Mouse (Mus musculus) hindbrain, embryonic 15.5 days (tissue): Measurements from ENCODE around the gene Mrpl46. TPM values are rescaled to one million over a fixed set of nuclear protein-coding genes. Genes with fewer than 3 reads are reported as not detected.

ENCODE experiments used
- ATAC-seq: fragments of 200-750 bp; cut with Nextera tagmentation; 2 replicates; pipeline ENCODE4 v1.8.0; 2017; ENCODE audit warnings: low read depth, moderate number of reproducible peaks, moderate TSS enrichment; ENCODE audit not compliant: low FRiP score
- H3K27ac ChIP-seq: fragments of 300-500 bp; sonication (generic); replicated peaks from 2 replicates; pipeline ENCODE4 v1.5.1; 2015; ENCODE audit warnings: mild to moderate bottlenecking, inconsistent platforms
- H3K27me3 ChIP-seq: fragments of 300-500 bp; sonication (generic); 2 replicates; pipeline ENCODE4 v1.6.1; 2015; ENCODE audit warnings: control low read depth, inconsistent platforms
- H3K36me3 ChIP-seq: fragments of 300-500 bp; sonication (generic); 2 replicates; pipeline ENCODE4 v1.6.1; 2015; ENCODE audit warnings: control low read depth, inconsistent platforms
- H3K4me1 ChIP-seq: fragments of 300-500 bp; sonication (generic); replicated peaks from 2 replicates; pipeline ENCODE4 v1.6.1; 2015; ENCODE audit warnings: control low read depth, inconsistent platforms
- H3K4me2 ChIP-seq: fragments of 300-500 bp; sonication (generic); 2 replicates; pipeline ENCODE4 v1.6.1; 2015; ENCODE audit warnings: moderate library complexity, mild to moderate bottlenecking, inconsistent platforms
- H3K4me3 ChIP-seq: fragments of 300-500 bp; sonication (generic); 2 replicates; pipeline ENCODE4 v1.5.1; 2015; ENCODE audit warnings: mild to moderate bottlenecking, inconsistent platforms
- H3K9ac ChIP-seq: fragments of 300-500 bp; sonication (generic); 2 replicates; pipeline ENCODE4 v1.6.1; 2015; ENCODE audit warnings: inconsistent platforms
- H3K9me3 ChIP-seq: fragments of 300-500 bp; sonication (generic); 2 replicates; pipeline ENCODE4 v1.6.1; 2016; ENCODE audit warnings: control low read depth, inconsistent platforms
- WGBS: fragments of 180-500 bp; shearing (Covaris S2); methylation state at CpG from one replicate; pipeline ENCODE4 v1.1.7; 2015; 5-methylcytosine and 5-hydroxymethylcytosine counted together
- polyA plus RNA-seq: library from polyadenylated mRNA; unstranded; fragments of >200 nt; fragmentation: Nextera tagmentation; extraction: Ambion mirVana; gene quantifications from 2 replicates; pipeline ENCODE4 v1.2.1, GENCODE M21; 2015

The Mrpl46 gene
- polyA plus RNA-seq, 1 experiment from 2014 or later: 53.8 TPM

DNA sequence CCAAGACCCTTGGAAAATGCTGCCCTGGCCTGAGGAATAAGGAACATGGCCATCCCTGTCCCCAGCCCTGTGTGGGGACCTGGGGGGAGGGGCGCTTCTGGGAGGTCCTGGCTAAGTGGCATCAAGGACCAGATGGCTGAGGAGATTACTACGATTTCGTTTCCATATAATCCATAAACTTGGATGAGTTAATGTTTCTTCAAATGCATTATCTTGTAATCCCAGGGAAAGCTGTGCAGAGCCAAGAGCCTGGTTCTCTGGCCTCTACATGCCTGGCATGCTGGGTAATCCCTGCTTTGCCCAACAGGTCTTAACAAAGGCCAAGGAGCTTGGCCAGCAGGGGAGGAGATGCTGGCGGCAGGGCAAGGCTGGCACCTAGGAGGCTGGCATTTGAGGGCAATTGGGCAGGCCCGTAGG, 18.1 kb downstream of the Mrpl46 start:
- Histone ChIP-seq H3K9me3 (no peaks in the 10 kb centered on the region), H3K36me3 (no peaks in the 10 kb centered on the region), H3K4me1 (peaks cover 9% of the 10 kb centered on the region; the same call in 1 of the 2 replicates), H3K9ac (no peak overlapping the region), H3K4me2 (no peak overlapping the region), H3K27ac (no peak overlapping the region), H3K4me3 (no peak overlapping the region), H3K27me3 (peaks cover 3% of the 10 kb centered on the region; the same call in 1 of the 2 replicates)
- 74% methylated on average over 5 of the region's 5 CpGs for WGBS
- ATAC-seq: no peak

DNA sequence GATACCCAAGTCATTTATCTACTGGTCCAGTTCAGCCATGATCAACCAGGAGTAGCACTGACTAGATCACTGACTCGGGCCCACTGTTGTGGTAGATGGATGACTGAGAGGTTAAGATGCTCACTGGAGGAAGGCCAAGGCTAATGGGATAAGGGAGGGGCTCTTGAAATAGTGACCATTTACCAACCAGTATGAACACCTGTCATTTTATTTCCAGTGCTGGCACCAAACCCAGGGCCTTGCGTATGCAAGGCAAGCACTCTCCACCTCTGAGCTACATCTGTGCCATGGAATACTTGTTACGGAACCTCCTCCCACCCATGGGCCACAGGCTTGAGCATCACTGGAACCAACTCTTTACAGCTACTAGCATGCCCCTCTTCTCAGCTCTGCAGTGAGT, 19.5 kb downstream of the Mrpl46 start:
- Histone ChIP-seq H3K4me3 (no peak overlapping the region), H3K27ac (no peak overlapping the region), H3K4me2 (no peak overlapping the region), H3K9ac (no peak overlapping the region), H3K9me3 (no peaks in the 10 kb centered on the region), H3K4me1 (peaks cover 9% of the 10 kb centered on the region; the same call in 1 of the 2 replicates), H3K36me3 (no peaks in the 10 kb centered on the region), H3K27me3 (peaks cover 3% of the 10 kb centered on the region; the same call in 1 of the 2 replicates)
- WGBS: 84% methylated on average over 3 of the region's 3 CpGs
- no peak for ATAC-seq

DNA sequence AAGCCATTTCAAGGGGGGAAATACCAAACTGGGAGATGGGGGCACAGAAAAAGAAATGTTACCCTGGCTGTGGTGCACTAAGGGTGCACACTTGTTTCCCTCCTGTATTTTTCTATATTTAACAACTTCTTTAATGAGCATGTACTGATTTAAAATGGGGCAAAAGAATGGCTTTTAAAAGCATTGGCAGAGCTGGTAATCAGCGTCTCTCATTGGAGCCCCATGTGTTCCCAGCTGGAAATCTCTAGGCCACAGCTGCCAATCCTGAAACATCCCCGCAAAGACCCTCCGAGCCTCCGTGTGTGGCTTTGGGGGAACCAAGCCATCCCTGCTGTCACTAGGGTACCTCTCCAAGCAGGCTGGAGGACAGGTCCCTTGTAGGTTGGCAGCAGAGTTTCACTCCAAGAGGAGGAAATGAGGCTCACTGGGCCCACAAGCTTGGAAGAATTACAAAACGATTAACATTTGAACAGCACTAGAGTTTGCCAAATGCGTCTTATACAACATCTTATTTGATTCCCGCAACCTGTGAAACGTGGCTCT, 28.8 kb downstream of the Mrpl46 start:
- Histone ChIP-seq H3K27ac (no peak overlapping the region), H3K27me3 (no peaks in the 10 kb centered on the region), H3K4me2 (no peak overlapping the region), H3K4me1 (peaks cover 6% of the 10 kb centered on the region; the same call in 1 of the 2 replicates), H3K9ac (no peak overlapping the region), H3K9me3 (no peaks in the 10 kb centered on the region), H3K36me3 (no peaks in the 10 kb centered on the region), H3K4me3 (no peak overlapping the region)
- 46% methylated on average over 8 of the region's 8 CpGs for WGBS
- ATAC-seq: no peak

DNA sequence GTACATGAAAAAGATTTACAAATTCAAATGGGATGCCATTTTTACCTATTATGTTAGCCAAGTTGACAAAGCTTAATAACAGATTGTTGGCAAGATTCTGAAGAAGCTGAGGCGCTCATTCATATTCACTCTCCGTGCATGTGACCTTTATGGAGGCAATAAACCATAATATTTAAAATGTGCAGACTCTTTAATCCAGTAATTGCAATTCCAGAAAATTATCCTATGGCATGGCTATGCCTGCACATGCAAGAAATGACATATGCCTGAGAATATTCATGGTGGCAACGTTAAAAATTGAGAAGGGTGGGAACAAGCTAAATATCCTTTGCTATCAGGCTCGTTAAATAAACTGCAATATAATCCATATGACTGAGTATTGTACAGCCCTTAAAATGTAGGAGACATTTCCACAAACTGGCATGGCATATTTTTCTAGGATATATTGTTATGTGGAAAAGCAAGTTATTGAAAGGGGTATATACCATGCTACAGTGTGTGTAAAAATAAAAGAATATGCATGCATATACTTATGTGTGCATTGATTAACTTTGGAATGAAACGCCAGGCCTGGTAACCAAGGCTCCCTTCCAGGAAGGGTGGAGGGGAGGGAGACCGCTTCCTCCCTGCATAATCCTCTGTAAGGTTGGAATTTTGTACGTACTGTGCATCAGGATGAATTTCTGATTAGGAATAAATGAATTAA, 29.4 kb downstream of the Mrpl46 start:
- whole genome bisulfite sequencing: 74% methylated on average over 7 of the region's 7 CpGs
- no peak for ATAC-seq

DNA sequence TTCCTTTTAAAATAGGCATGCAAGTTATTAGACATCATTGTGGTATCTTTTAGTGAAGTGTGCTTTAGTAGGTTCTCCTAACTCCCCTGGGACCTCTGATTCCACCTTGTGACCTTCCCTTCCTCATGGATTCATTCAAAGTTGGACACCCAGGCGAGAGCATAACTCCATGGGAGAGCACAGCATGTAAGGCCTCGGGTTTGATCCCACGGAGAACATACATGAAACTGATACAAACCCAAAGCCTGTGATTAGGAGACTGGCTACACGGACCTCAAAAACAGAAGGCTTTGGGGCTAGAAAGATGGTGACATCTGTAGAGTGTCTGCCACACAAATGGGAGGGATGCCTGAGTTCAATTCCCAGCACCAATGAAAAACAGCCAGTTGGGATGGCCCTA, 30.4 kb downstream of the Mrpl46 start:
- H3K9ac ChIP-seq: no peak overlapping the region
- WGBS: 91% methylated on average over 4 of the region's 4 CpGs

More for the DNA sequence above, 29.4 kb downstream of the Mrpl46 start:
- H3K27me3 ChIP-seq: no peaks in the 10 kb centered on the region
- H3K9me3 ChIP-seq: no peaks in the 10 kb centered on the region
- H3K4me3 ChIP-seq: no peak overlapping the region
- no peaks in the 10 kb centered on the region for H3K36me3 ChIP-seq
- H3K4me1 ChIP-seq: peaks cover 6% of the 10 kb centered on the region; the same call in 1 of the 2 replicates
- H3K27ac ChIP-seq: no peak overlapping the region
- no peak overlapping the region for H3K9ac ChIP-seq
- H3K4me2 ChIP-seq: no peak overlapping the region

DNA sequence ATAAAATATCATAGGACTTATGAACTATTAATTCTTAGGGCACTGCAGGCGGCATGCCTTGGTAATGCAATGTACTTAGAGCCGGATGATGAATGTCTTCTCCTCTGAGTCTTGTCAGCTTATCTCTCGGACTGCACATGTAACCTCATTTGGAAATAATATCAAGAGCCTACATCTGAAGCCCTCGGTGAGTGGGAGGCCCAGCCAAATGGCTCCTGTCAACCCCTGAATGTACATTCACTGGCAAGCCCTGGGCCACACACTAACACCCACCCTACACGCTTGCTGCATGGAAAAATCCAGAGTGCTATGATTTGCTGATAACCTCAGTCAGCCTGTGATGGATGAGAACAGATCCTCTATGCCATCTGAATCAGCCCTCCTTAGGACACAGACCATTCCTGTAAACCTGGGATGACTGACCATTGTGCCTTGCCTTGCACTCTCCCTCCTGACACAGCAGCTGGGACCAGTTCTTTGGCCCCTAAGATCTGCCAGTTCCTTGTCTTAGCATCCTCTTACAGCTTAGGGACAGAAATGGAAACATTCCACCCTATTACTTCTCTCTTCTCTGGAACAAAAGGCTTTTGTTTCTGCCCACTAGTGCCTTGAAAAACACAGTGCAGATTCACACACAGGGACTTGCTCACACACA, 39.5 kb downstream of the Mrpl46 start:
- peak overlapping the region; percentile 25; the same call in 1 of the 2 replicates for H3K27ac ChIP-seq
- no peaks in the 10 kb centered on the region for H3K27me3 ChIP-seq
- no peak overlapping the region for H3K4me3 ChIP-seq
- no peak for ATAC-seq
- no peak overlapping the region for H3K4me2 ChIP-seq
- H3K9me3 ChIP-seq: no peaks in the 10 kb centered on the region
- no peaks in the 10 kb centered on the region for H3K36me3 ChIP-seq
- H3K4me1 ChIP-seq: no peaks in the 10 kb centered on the region
- no peak overlapping the region for H3K9ac ChIP-seq
- WGBS: 61% methylated on average over 5 of the region's 5 CpGs

More for the DNA sequence above, 30.4 kb downstream of the Mrpl46 start:
- no peaks in the 10 kb centered on the region for H3K36me3 ChIP-seq
- peaks cover 6% of the 10 kb centered on the region; the same call in 1 of the 2 replicates for H3K4me1 ChIP-seq
- H3K9me3 ChIP-seq: no peaks in the 10 kb centered on the region
- H3K27ac ChIP-seq: no peak overlapping the region
- no peaks in the 10 kb centered on the region for H3K27me3 ChIP-seq
- no peak overlapping the region for H3K4me2 ChIP-seq
- H3K4me3 ChIP-seq: no peak overlapping the region
- ATAC-seq: no peak

GRCm38 (mm10) chr7:78739351-78740000, 43.9 kb downstream of the Mrpl46 start:
- H3K9ac ChIP-seq: no peak overlapping the region
- H3K4me2 ChIP-seq: no peak overlapping the region
- no peaks in the 10 kb centered on the region for H3K27me3 ChIP-seq
- no peak overlapping the region for H3K4me3 ChIP-seq
- H3K4me1 ChIP-seq: no peaks in the 10 kb centered on the region
- no peak for ATAC-seq
- 80% methylated on average over 8 of the region's 8 CpGs for WGBS
- no peak overlapping the region for H3K27ac ChIP-seq
- no peaks in the 10 kb centered on the region for H3K36me3 ChIP-seq
- H3K9me3 ChIP-seq: no peaks in the 10 kb centered on the region

DNA sequence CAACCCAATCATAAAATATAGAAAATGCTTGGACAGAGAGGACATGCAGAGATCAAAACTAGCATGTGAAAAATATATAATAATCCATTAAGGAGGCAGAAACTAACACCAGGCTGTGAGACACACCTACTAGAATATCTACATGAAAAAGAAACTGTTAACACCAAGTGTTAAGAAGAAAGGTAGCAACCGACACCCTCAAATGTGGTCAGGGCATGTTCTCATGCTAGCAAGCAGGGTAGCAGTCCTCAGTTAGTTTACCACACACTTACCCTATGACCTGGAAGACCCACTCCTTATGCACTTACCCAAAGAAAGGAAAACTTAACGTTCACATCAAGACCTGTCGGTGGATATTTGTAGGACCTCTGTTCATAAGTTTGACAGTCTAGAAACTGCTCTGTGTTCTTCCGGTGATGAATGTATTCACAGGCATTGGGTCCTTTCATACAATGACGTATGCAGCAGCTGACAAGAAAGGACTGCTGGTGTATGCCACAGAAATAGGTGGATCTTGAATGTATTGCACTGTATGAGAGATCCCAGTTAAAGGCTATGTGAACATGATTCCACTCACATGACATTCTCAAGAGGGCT, 45.6 kb downstream of the Mrpl46 start, which contains the start of gene Ntrk3:
TSS of gene Ntrk3 (minus strand) at position 399 of the 597 bp plus-strand sequence.
- no peaks in the 10 kb centered on the region for H3K4me1 ChIP-seq
- ATAC-seq: no peak
- H3K9me3 ChIP-seq: no peaks in the 10 kb centered on the region
- H3K4me3 ChIP-seq: no peak within 1 kb of the TSS
- no peaks in the 10 kb centered on the region for H3K27me3 ChIP-seq
- H3K36me3 ChIP-seq: no peaks in the 10 kb centered on the region
- no peak within 1 kb of the TSS for H3K27ac ChIP-seq
- H3K9ac ChIP-seq: no peak within 1 kb of the TSS
- no peak within 1 kb of the TSS for H3K4me2 ChIP-seq
- WGBS: 85% methylated on average over 5 of the region's 5 CpGs

GRCm38 (mm10) chr7:78737196-78737595, 46.1 kb downstream of the Mrpl46 start:
- ATAC-seq: no peak
- 96% methylated on average over 6 of the region's 6 CpGs for WGBS
- no peak overlapping the region for H3K4me3 ChIP-seq
- no peaks in the 10 kb centered on the region for H3K36me3 ChIP-seq
- no peaks in the 10 kb centered on the region for H3K9me3 ChIP-seq
- no peak overlapping the region for H3K9ac ChIP-seq
- H3K27me3 ChIP-seq: no peaks in the 10 kb centered on the region
- H3K27ac ChIP-seq: no peak overlapping the region
- no peak overlapping the region for H3K4me2 ChIP-seq
- H3K4me1 ChIP-seq: no peaks in the 10 kb centered on the region

DNA sequence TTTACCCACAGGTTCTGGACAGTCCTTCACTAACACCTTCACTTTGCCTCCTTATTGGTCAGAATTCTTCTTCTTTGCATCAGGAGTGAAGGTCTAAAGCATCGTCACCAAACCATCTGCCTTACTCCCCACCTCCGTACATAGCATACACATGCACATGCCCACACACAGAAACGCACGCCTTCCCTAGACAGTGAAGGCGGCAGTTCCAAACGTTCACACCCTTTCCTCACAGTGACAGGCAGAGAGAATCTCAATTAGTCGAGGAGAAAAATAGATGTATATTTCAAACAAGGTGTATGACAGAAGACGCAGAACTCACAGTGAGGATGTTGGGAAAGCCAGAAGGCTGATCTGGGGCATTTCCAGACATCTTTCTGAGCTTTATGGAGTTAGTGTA, 51.9 kb downstream of the Mrpl46 start:
- no peak for ATAC-seq

More for the DNA sequence above, 51.9 kb downstream of the Mrpl46 start:
- H3K36me3 ChIP-seq: no peaks in the 10 kb centered on the region
- H3K9me3 ChIP-seq: no peaks in the 10 kb centered on the region
- no peak overlapping the region for H3K4me2 ChIP-seq
- H3K9ac ChIP-seq: no peak overlapping the region
- H3K4me3 ChIP-seq: no peak overlapping the region
- WGBS: 79% methylated on average over 8 of the region's 8 CpGs
- no peaks in the 10 kb centered on the region for H3K27me3 ChIP-seq
- H3K27ac ChIP-seq: no peak overlapping the region
- H3K4me1 ChIP-seq: no peaks in the 10 kb centered on the region
